Mouse (Mus musculus) monocyte, adult 2 months (primary cell): ENCODE measurements at regions not wholly inside any gene's neighbourhood (a gene's known extent, or its start where the extent isn't known, plus 50 kb on each side); places are given as distances from the start of the nearest gene placed in this dataset.

ENCODE experiments used
- DNase-seq, 2 experiments: peaks; one replicate each; pipeline ENCODE4 v3.0.0; 2022; ENCODE audit warnings: low spot score in 2 of 2, low read depth in 1 of 2

DNA sequence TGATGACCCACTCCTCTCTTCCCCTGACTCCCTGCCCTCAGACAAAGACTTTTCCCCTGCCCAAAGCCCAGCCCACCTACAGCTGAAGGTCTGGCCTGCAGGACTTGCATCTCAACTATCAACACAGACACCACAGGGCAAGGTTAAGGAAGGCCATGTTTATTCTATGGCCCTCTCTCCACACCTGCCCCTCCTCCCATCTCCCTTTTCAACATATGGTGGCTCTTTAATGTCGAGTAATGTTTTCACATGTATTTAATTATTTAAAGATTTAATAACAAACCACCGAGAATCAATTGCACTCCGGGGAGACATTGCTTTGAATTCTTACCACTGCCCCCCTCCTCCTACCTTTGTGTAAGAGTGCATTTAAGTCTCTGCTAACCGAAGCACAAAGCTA lies 273.6 kb downstream of the Lrig3 start:
- DNase-seq: no peak
